Mouse (Mus musculus): Measurements from ENCODE around the gene Tspan4. TPM values are rescaled to one million over a fixed set of nuclear protein-coding genes. Genes with fewer than 3 reads are reported as not detected.

Tspan4 gene
- total RNA-seq, 2 experiments from 2014 or later = 24.5 to 28.7 TPM

DNA sequence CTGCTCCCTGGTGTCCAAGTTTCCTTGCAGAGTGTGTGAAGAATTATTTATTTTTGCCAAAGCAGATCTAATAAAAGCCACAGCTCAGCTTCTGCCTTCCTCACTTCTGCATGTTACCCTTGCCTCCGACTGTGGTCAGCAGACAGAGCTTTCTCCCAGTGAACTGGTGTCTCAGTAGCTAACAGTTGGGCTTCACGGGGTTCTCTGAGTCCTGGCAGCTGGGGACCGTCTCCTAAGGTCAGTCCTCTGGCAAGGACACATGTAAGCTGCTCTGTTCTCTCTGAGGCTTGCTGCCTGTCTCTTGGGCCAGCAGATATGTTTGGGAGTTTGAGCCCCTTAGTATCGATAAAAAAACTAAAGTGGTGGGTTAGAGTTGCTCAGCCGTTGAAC is 15.0 kb upstream of the Tspan4 start:
- no peak for DNase-seq (ENCODE audit: low spot score in 2 of 2)

DNA sequence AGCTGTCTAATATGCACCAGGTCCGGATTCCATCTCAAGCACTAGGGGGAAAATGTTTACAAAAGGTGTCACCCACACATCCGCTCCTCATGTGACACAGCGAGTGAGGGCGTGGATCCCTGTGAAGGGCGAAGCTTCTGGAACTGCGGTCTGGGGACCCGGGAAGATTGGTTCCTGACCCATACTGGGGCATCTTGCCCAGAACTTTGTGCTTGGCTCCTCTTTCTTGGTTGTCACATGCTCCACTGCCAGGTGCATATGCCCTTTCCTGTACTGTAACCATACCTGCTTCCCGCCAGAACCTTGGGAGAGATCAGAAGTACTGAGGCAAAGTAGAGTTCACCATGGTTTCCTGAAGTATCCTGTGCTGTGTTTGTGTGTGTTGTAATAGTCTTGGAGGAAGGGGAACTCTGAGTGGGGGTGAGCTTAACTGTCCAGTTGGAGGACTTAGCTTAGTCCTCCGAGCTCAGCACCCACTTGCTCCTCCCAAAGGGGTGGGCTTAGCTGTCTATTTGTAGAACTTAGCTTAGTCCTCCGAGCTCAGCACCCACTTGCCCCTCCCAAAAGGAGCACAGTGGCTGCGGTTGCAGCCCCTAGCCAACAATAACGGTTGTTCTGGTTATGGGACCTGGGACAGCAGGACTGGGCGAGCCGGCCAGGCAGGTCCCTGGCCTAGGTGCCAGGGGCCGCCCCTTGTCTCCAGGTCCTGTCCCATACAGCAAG is 14.5 kb upstream of the Tspan4 start, which contains the start of gene Cracr2b:
Cracr2b (plus strand) TSS at position 704 of the 723 bp plus-strand sequence.
- no peak for DNase-seq (ENCODE audit: low spot score in 2 of 2)

DNA sequence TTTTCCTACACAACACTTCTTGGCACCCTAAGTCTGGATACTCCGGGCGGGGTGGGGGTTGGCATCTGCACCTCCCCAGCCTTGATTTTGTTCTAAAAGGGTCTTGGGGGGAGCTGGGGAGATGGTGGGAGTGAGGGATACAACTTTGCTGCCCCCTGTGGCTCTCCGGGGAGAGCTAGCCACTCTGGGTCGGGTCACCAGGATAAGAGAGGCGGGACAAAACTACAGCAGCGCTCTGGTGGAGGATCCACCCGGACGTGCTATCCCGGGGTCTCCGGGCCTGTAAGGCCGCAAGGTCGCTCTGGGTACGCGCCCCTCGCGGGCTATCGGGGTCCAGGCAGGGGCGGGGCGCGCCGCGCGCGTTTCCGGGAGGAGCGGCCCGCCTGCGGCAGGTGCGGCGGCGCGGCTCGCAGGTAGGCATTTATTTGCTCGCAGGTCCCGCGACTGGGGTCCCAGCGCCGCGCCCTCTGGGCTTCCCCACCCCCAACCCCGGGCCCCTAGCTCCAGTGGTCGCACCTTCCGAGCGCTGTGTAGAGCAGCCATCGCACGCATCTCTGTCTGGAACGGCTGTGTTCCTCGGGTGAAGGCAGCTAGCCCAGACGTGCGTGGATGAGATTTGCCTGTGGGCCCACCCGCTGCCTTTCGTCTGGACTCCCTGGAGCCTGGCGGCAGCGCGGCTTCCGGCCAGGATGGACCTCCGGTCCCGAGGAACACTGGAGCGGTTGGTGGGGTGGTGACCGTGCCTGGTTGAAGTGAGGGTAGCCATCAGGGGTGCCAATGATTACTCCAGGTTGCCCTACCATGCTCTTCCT is 13.3 kb upstream of the Tspan4 start:
- no peak for DNase-seq (ENCODE audit: low spot score in 2 of 2)

DNA sequence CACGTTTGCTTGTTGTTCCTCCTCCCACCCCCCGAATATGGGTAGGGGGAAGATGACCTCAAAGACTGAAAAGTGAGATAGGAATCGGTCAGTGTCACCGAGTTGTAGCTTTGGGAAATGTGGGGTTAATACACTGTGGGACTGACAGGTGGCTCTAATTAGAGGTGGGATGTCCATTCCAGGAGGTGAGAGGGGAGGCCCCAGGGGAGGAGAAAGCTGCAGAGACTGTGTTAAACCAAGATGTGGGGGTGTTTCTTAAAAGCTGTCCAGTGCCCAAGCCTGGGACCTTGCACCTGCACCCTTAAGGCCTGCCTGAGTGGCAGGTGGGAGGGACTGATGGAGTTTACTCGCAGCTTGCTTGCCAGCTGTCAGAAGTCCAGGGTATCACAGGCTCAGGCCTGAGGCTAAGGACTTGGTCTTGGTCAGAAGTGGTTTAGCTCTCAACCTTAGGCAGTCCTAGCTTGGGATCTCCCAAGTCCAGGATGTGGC is 12.7 kb upstream of the Tspan4 start:
- DNase-seq (ENCODE audit: low spot score in 2 of 2) = no peak

DNA sequence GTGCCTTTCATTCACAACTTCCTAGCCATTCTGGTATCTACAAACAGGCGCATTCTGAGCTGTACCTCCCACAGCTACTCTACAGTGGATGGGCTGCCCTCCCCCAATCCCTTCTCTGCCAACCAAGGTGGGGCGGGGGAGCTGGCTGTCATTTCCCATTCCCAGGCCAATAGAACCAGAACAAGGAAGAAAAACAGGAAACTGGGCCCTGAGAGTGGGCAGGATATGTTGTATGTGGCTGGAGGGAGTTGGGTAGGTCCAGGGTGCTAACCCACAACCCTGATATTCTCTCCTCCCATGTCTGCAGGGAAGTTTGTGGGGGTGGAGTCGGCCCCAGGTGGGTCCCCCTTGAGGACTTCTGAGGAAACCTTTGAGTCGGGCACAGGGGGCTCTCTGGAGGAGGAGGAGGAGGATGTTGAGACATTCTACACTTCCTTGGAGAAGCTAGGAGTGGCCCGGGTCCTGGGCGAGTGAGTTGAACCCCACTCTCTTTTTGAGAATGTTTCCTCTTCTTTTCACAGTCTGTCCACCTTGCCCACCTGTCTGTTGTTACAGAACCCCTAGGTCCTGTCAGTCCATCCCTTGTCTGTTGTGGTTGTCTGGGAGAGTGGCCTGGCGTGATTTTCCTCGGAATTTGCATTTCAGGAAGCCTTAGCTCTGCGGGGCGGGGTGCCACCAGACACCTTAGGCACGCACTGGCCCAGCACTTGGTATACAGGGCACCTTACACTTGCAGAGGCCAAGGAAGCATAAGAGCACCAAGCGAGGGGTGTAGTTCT is 11.0 kb upstream of the Tspan4 start:
- DNase-seq (ENCODE audit: low spot score in 2 of 2) = no peak

DNA sequence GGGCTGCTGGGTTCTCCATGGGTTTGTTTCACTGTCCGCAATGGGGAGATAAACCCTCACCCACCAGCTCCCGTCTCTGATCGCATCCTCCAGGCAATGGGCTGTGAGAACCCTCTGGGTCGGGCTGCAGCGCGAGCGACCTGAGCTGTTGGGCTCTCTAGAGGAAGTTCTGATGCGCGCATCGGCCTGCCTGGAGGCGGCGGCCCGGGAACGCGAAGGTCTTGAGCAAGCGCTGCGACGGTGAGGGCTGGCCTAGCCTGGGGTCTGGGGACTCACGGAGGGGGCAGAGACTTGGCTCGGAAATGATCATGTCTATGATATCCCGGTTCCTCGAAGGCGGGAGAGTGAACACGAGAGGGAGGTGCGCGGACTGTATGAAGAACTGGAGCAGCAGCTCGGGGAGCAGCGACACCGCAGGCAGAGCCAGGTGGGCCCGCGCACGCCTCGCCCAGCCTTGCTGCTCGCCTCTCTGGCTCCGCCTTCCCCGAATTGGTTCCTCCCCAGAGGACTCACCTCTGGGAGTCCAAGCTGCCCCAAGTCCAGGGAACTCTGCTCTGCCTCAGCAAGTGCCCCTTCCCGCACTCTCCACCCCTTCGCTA is 10.3 kb upstream of the Tspan4 start:
- DNase-seq (ENCODE audit: low spot score in 2 of 2) = no peak

DNA sequence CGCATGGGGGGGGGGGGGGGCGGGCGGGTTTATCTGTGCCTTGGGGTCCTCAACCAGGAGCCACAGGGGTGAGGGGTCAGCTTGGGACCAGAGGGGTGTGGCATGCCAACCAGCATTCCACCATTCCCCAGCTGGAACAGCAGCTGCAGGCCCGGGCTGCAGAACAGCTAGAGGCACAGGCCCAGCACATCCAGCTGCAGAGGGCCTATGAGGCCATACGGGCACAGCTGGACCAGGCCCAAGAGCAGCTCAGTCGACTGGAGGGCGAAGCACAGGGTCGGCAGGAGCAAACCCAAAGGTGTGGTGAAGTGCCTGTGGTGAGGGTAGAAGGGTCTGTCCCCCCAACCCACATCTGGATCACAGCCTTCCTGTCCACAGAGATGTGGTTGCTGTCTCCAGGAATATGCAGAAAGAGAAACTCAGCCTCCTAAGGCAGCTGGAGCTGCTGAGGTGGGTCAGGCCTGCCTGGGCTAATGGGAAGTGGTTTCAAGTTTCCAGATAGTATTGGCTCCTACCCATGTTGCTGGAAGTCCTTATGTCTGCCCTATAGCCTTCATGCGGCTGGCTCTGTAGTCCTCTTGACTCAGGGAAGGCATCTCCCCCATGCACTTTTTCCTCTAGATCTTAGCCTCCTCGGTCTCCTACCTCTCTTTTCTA is 9.5 kb upstream of the Tspan4 start:
- no peak for DNase-seq (ENCODE audit: low spot score in 2 of 2)

DNA sequence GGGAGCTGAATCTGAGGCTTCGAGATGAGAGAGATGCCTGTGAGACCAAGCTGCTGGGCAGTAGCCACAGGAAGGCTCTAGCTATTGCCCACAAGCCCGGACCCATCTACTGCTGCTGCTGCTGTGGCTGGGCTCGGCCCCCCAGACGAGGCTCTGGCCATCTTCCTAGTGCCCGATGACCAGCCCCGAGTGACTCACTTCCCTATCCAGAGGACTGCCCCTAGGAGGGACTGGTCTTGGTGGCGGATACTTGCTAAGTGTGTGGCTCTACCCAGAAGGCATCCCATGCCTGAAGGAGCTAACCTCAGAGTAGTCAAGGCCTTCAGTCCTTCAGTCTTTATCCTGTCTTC is 9.0 kb upstream of the Tspan4 start:
- no peak for DNase-seq (ENCODE audit: low spot score in 2 of 2)

DNA sequence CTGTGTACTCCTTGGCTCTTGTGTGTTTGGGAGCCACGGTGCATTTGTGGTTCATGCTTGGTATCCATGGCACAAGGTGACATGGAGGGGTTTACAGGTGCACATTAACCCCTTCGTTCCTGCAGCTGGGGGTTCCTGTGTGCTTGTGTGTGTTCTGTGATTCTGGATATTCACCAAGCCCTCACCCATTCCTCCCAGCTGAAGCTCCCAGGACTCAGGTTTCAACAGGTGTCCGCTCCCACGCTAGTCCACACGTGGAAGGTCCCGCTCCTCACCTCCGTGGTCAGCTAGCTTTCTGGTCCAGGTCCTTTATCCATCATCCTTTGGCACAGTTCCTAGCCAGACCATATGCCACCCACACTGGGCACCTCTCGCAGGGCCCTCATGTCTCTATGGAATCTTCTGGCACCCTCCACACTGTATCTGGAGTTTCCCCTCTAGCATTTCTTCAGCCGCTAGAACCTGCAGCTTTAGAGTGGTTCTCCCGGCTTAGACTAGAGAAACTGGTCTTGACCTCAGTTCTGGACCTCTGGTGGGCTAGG is 8.4 kb upstream of the Tspan4 start:
- DNase-seq (ENCODE audit: low spot score in 2 of 2) = no peak

DNA sequence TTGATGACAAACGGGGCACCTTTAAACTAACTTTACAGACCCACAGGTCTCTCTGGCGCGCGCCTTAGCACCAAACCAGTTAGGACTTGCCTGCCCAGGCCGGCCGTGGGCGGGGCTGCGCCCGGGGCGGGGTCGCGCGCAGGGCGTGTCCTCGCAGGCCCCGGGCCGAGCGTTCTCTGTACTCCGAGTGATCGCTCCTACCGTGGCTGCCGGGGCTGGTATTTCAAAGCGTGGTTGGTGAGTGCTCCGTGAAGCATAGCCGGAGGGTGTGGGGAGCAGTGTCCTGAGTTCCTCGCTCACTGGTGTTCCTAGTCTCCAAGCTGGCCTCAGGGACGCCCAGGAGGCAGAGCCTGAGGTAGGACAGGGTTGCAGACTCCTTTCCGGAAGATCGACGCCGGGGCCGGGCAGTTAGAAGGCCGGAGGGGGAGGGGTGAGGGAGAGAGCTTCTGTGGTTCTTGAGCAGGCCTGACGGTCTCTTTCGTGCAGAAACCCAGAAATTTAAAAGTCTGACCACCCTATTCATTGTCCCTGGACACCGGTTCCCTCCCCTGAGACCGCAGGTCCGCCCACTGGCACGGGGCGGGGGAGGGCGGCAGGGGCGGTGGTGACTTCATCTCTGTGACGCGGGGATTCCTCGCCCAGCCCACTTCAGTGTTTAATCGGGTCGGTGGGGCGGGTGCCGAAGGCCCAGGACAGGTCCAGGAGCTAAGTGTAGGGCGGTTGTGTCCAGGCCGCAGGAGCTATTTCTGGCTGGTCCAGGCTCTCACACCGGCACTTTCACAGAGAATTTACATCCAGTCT is 7.6 kb upstream of the Tspan4 start, which contains the start of gene Cd151:
Cd151 (plus strand) TSS at position 163 of the 801 bp plus-strand sequence.
- DNase-seq (ENCODE audit: low spot score in 2 of 2) = peak in 1 of 2 experiments; percentile 54

DNA sequence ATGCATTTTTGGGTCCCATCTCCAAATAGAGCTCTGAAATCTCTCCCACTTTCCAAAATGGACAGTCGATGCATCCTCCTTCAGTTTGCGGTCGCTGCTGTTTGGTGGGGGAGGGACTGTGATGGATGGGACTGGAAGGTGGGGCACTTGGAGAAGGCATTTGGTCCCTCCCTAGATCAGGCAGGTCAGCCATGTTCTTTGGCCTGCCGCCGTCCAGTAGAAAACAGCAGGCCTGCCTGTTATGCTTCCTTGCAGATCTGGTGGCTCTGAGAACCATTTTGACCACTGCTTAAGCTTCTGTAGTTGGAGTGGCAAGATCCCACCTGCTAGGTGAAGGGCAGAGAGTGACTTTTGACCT is 6.9 kb upstream of the Tspan4 start:
- no peak for DNase-seq (ENCODE audit: low spot score in 2 of 2)

DNA sequence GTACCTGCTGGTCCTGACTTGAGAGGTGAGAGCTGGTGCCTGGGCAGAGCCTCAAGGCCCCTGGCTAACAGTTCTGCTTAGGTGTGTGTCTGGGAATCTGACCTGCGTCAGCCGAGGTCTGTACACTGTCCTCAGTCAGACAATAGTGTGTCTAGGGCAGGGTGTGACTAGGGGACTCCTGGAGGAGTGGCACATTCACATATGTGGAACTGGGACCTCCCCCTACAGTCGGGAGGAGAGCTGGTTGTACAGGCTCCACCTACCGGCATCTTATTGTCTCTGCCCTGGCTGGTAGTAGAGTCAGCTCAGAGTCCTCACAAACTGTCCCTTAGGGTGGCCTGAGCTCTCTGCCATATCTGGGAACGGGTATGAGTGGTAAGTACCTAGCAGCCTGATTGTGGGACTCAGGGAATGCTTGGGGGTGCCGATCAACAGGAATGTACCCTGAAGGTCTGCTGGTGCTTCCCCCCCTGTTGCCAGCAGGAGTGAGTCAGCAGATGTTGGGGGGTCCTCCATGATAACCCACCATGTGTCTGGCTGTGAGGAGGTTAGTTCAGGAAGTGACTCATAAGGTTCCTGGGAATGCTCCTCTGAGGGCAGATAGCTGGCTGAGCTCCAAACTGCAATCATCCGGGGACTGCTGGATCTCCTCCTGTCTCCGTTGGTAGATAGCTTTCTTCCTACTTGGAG is 6.4 kb upstream of the Tspan4 start:
- DNase-seq (ENCODE audit: low spot score in 2 of 2) = peak in 1 of 2 experiments; percentile 61

DNA sequence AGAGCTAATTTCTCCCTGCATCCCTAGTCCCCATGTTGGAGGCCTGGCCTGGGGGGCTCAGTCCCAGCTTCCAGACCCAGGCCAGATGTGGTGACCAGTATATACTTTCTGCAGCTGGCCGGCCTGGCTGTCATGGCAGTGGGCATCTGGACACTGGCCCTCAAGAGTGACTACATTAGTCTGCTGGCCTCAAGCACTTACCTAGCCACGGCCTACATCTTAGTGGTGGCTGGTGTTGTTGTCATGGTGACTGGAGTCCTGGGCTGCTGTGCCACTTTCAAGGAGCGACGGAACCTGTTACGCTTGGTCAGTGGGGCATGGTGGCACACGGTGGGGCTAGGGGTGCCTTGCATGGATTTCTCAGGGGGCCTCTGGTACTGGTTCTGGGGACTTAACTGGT is 5.7 kb upstream of the Tspan4 start:
- no peak for DNase-seq (ENCODE audit: low spot score in 2 of 2)

DNA sequence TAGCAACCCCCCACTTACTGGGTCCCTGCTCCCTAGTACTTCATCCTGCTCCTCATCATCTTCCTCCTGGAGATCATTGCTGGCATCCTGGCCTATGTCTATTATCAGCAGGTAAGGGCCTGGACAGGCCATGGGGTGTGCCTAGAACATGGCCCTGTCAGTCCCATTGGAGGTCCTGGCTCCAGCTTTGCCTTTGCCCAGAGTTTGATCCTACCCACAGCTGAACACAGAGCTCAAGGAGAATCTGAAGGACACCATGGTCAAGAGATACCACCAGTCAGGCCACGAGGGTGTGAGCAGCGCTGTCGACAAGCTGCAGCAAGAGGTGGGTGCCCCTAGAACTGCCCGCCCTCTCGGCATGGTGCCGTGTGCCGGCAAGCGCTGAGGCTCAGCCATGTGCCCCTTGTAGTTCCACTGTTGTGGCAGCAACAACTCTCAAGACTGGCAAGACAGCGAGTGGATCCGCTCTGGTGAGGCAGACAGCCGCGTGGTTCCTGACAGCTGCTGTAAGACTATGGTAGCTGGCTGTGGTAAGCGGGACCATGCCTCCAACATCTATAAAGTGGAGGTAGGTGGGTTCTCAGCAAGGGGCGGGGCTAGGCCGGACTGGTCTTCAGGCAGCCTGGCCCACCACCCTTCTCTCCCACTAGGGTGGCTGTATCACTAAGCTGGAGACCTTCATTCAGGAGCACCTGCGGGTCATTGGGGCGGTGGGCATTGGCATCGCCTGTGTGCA is 5.0 kb upstream of the Tspan4 start:
- no peak for DNase-seq (ENCODE audit: low spot score in 2 of 2)

DNA sequence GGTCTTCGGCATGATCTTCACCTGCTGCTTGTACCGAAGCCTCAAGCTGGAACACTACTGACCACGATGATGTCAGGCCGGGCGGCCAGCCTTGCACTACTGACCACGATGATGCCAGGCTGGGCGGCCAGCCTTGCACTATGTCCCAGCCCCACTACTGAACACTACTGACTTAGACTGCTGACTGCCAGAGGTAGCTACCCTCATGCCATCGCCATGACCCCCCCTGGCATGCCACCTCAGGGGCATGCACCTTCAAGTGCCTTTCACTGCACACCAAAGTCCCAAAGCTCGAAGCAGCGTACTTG is 4.4 kb upstream of the Tspan4 start:
- DNase-seq (ENCODE audit: low spot score in 2 of 2) = no peak

DNA sequence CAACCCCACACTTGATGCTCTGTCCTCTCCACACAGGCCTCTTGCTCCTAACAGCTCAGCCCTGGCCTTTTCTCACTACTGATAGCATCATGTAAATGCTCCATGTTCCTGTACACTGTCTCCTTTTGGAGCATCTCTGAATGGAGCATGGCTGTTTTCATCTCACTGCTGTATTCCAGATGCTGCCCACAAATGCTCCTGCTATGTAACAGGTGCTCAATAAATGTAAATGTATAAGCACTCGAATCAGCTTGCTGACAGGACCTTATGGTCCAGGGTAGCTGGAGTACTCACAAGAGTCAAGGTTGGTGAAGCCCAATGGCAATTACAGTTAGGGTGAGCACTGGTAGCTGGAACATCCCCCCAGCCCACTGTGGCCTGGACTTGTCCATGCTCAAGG is 3.8 kb upstream of the Tspan4 start:
- DNase-seq (ENCODE audit: low spot score in 2 of 2) = no peak

DNA sequence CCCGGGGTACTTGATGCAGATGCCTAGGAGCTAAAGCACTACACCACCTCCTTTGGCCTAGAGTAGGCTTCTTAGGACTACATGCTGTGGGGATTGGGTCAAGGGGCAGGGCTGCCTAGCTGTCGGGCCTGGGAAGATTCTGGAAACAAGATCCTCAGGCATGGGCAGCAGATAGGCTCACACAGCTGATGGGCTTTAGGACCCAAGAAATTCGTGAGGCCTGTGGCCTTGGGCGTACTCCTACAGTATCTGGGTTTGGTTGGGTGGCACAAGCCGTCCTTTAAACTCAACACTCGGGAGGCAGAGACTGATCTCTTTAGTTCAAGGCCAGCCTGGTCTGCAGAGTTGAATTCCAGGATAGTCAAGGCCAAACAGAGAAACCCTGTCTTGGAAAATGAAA is 2.8 kb upstream of the Tspan4 start:
- no peak for DNase-seq (ENCODE audit: low spot score in 2 of 2)

DNA sequence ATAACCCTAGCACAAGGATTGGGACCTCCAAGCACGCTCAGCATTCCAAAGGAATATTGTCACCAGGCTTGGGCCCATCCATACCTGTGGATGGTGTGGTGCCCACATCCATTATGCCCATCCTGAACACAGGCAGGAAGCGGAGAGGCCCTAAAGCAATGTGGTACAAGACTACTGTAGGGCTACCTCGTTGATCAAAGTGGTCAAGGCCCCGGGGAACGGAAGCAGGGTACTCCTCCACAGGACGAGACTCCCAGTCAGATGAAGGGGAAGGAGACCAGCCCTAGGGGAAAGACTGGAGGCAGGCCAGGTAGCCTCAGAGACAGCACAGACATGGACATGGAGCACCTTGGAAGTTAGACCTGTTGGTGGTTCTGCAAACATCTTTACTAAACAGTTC is 2.3 kb upstream of the Tspan4 start:
- DNase-seq (ENCODE audit: low spot score in 2 of 2) = no peak

DNA sequence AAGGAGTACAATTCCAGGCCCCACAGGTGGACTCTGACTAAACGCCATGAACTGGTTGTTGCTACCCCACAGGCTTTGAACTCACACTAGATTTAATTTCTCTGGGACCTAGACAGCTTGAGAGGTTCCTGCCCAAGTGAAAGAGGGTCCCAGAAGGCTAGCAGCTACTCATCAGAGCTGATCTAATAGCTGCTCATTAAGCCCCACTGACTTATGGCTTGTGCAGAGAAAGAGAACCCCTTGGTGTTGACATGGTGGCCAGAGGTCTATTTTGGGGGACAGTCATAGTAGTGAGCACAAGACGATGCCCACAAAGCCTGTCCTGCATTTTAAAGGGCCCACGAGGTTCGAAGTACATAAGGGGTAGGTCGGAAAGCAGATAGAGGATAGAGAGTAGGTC is 880 bp upstream of the Tspan4 start:
- DNase-seq (ENCODE audit: low spot score in 2 of 2) = no peak
